25 mouse cellular contexts compared by ENCODE assay signal in the genomic region with DNA sequence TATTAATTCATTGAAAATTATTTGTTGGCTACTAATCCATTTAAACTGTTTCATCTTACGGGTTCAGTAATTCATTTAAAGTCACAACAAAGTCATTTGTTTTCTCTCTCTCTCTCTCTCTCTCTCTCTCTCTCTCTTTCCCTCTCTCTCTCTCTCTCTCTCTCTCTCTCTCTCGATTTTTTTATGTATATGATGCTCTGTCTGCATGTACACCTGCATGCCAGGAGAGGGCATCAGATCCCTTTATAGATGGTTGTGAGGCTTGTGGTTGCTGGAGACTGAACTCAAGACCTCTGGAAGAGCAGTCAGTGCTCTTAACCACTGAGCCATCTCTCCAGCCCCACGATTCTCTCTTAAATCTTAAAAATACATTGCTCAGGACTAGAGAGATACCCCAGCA. TPM values are rescaled to one million over a fixed set of nuclear protein-coding genes. Genes with fewer than 3 reads are reported as not detected.
A peak's percentile ranks its signal among the peaks of the same experiment; 100 is the strongest.
DNase-seq lines count a peak whose midpoint lies in the region; TF ChIP-seq lines count a peak whose summit lies in the region.
"Had no signal": no experiment of that assay in that cellular context is flagged by ENCODE, and none has a peak within 500 bp of the region (broad histone marks: within the 10 kb centered on the region; RNA-seq: fewer than 3 reads in every experiment).

No protein-coding gene starts in this region.

- H3K27ac ChIP-seq in heart, adult 2 months, result no peak overlapping the region
- H3K27ac ChIP-seq in embryonic facial prominence, embryonic 10.5 days (replicated peaks), result peak overlapping the region; percentile 48
- H3K27ac ChIP-seq in small intestine, adult 2 months (ENCODE audit: insufficient read depth, low read depth, low read length), result no peak overlapping the region
- H3K27ac ChIP-seq: forebrain, embryonic 13.5 days; hindbrain, embryonic 15.5 days had no signal

- H3K4me1 ChIP-seq in heart, adult 2 months (ENCODE audit: control insufficient read depth, insufficient read depth, low read length), result no peaks in the 10 kb centered on the region
- peaks cover 24% of the 10 kb centered on the region for H3K4me1 ChIP-seq in embryonic facial prominence, embryonic 10.5 days
- peaks cover 15% of the 10 kb centered on the region; the same call in 1 of the 2 replicates for H3K4me1 ChIP-seq in small intestine, adult 2 months (ENCODE audit: control insufficient read depth, insufficient read depth, insufficient read length, low read length)
- H3K4me1 ChIP-seq: forebrain, embryonic 13.5 days; heart, embryonic 12.5 days; hindbrain, embryonic 15.5 days; megakaryocyte, embryonic 14.5 days had no signal

- peak; percentile 37 for DNase-seq in heart, adult 11 months
- no peak for DNase-seq in heart, adult 2 months
- DNase-seq in thymus, postnatal 0 days (ENCODE audit: low spot score), result peak; percentile 10
- no peak for DNase-seq in thymus, adult 18-20 months
- DNase-seq in embryonic facial prominence, embryonic 10.5 days (ENCODE audit: low spot score), result no peak
- no peak for DNase-seq in layer of hippocampus, postnatal 10 days (ENCODE audit: low spot score in 2 of 2)
- no peak for DNase-seq in right cerebral cortex, postnatal 25 days
- DNase-seq: adrenal gland, postnatal 10 days; cerebellum, adult 2 months; gastrocnemius, postnatal 36 days; heart, postnatal 36 days; layer of hippocampus, postnatal 36 days; lung, postnatal 10 days; right cerebral cortex, adult 18-20 months had no signal

- no peak for TF ChIP-seq POLR2A in heart, adult 2 months (IDR thresholded peaks at IDR 0.05; ENCODE audit: insufficient read depth, low read depth, low read length)
- TF ChIP-seq POLR2A in small intestine, adult 2 months (IDR thresholded peaks at IDR 0.05; ENCODE audit: low read depth, low read length), result no peak

- WGBS in heart, adult 2 months, result 60% methylated on average over 3 of the region's 3 CpGs
- 65% methylated on average over 3 of the region's 3 CpGs for WGBS in embryonic facial prominence, embryonic 10.5 days
- 56% methylated on average over 3 of the region's 3 CpGs for WGBS in small intestine, adult 2 months

- TF ChIP-seq CTCF in heart, adult 2 months (IDR thresholded peaks at IDR 0.05), result no peak
- TF ChIP-seq CTCF in small intestine, adult 2 months (IDR thresholded peaks at IDR 0.05; ENCODE audit: extremely low read depth, insufficient read length, insufficient replicate concordance, low read depth, low read length), result peak; percentile 20; the same call in 1 of the 2 replicates

- no peaks in the 10 kb centered on the region for H3K27me3 ChIP-seq in heart, adult 2 months (ENCODE audit: control insufficient read depth, insufficient read depth, low read length)
- no peaks in the 10 kb centered on the region for H3K27me3 ChIP-seq in embryonic facial prominence, embryonic 10.5 days (replicated peaks; ENCODE audit: low read depth, poor library complexity, severe bottlenecking)
- H3K27me3 ChIP-seq in small intestine, adult 2 months (ENCODE audit: control insufficient read depth, insufficient read depth, low read length), result no peaks in the 10 kb centered on the region
- H3K27me3 ChIP-seq: forebrain, embryonic 13.5 days; heart, embryonic 12.5 days; hindbrain, embryonic 15.5 days; liver, embryonic 15.5 days had no signal

- H3K4me3 ChIP-seq in heart, adult 2 months, result no peak overlapping the region
- H3K4me3 ChIP-seq in embryonic facial prominence, embryonic 10.5 days, result no peak overlapping the region
- H3K4me3 ChIP-seq in small intestine, adult 2 months (ENCODE audit: low read depth, low read length), result no peak overlapping the region
- H3K4me3 ChIP-seq: forebrain, embryonic 13.5 days; heart, embryonic 12.5 days; hindbrain, embryonic 15.5 days; liver, embryonic 15.5 days; megakaryocyte, embryonic 14.5 days had no signal

- H3K9me3 ChIP-seq in embryonic facial prominence, embryonic 10.5 days, result no peaks in the 10 kb centered on the region
- H3K9me3 ChIP-seq: forebrain, embryonic 13.5 days; heart, embryonic 12.5 days; hindbrain, embryonic 15.5 days; liver, embryonic 15.5 days had no signal

- no peak for TF ChIP-seq EP300 in heart, adult 2 months (IDR thresholded peaks at IDR 0.05; ENCODE audit: insufficient read depth, low read depth, low read length)

- H3K79me2 ChIP-seq in heart, adult 2 months (replicated peaks; ENCODE audit: control insufficient read depth, insufficient read depth, low read length), result no peaks in the 10 kb centered on the region

- intact Hi-C loops in heart, adult 2 months (cut with DNase I), result no loop called here

- no peaks in the 10 kb centered on the region for H3K36me3 ChIP-seq in heart, adult 2 months (ENCODE audit: control insufficient read depth, insufficient read depth, low read length)
- no peaks in the 10 kb centered on the region for H3K36me3 ChIP-seq in embryonic facial prominence, embryonic 10.5 days (replicated peaks)
- H3K36me3 ChIP-seq in small intestine, adult 2 months (ENCODE audit: control insufficient read depth, insufficient read depth, low read length), result no peaks in the 10 kb centered on the region
- H3K36me3 ChIP-seq: heart, embryonic 12.5 days; hindbrain, embryonic 15.5 days; liver, embryonic 15.5 days had no signal

- no peak overlapping the region for H3K9ac ChIP-seq in heart, adult 2 months (ENCODE audit: low read depth, low read length)
- H3K9ac ChIP-seq: forebrain, embryonic 13.5 days; heart, embryonic 12.5 days; hindbrain, embryonic 15.5 days; liver, embryonic 15.5 days had no signal

RNA-seq across cellular contexts. Expression of a gene that starts 36.3 kb away (rescaled TPM):
- total RNA-seq in heart, adult 2 months (2021), result not detected
- not detected in 2 replicates for polyA plus RNA-seq in heart, adult 2 months (2012; rRNA removed)
- polyA plus RNA-seq in thymus, postnatal 0 days (2015; fragmentation: Nextera tagmentation; extraction: Ambion mirVana), result 0.16 and 0.22 TPM in 2 replicates
- polyA plus RNA-seq in embryonic facial prominence, embryonic 10.5 days (2016; fragmentation: Nextera tagmentation; extraction: Ambion mirVana), result not detected in 2 replicates
- 25.6 and 46.2 TPM in 2 replicates for polyA plus RNA-seq in small intestine, adult 2 months (2012; rRNA removed)
- total RNA-seq in layer of hippocampus, postnatal 10 days (2021), result not detected
- total RNA-seq: gastrocnemius, postnatal 36 days; heart, postnatal 36 days; layer of hippocampus, postnatal 36 days; left cerebral cortex, postnatal 25 days had no signal
- polyA plus RNA-seq: cerebellum, adult 2 months; cortical plate, adult 2 months; forebrain, embryonic 13.5 days; heart, embryonic 12.5 days; hindbrain, embryonic 15.5 days; kidney, embryonic 14.5 days; midbrain, embryonic 16.5 days; stomach, embryonic 16.5 days had no signal

RNA-seq across cellular contexts. Expression of a gene that starts 43.8 kb away (rescaled TPM):
- total RNA-seq in heart, adult 2 months (2021), result 1 to 10 TPM; 1.7 TPM
- 1.2 and 2.0 TPM in 2 replicates for polyA plus RNA-seq in heart, adult 2 months (2012; rRNA removed)
- polyA plus RNA-seq in thymus, postnatal 0 days (2015; fragmentation: Nextera tagmentation; extraction: Ambion mirVana), result 89.6 and 98.8 TPM in 2 replicates
- polyA plus RNA-seq in embryonic facial prominence, embryonic 10.5 days (2016; fragmentation: Nextera tagmentation; extraction: Ambion mirVana), result 106 and 111 TPM in 2 replicates
- 0.89 and 1.5 TPM in 2 replicates for polyA plus RNA-seq in small intestine, adult 2 months (2012; rRNA removed)
- 1 to 10 TPM; 8.0 to 9.7 TPM for total RNA-seq in layer of hippocampus, postnatal 10 days (2021)

Comparison
In these comparisons a context has a peak if more than half of its experiments do, and no peak if none do; other contexts are left out.
1. DNase-seq: peak in heart, adult 11 months (single experiment) and thymus, postnatal 0 days (single experiment); none in heart, adult 2 months (0 of 2), thymus, adult 18-20 months (0 of 2), embryonic facial prominence, embryonic 10.5 days (single experiment), layer of hippocampus, postnatal 10 days (0 of 2) and right cerebral cortex, postnatal 25 days (single experiment).
2. RNA of a gene that starts 36.3 kb away (polyA plus RNA-seq): 25.6 to 46.2 TPM in small intestine, adult 2 months; 0.16 to 0.22 TPM in thymus, postnatal 0 days, not detected in heart, adult 2 months and not detected in embryonic facial prominence, embryonic 10.5 days; every median in the first group is over 10 times any median in the second.
3. RNA of a gene that starts 43.8 kb away (polyA plus RNA-seq): 106 to 111 TPM in embryonic facial prominence, embryonic 10.5 days and 89.6 to 98.8 TPM in thymus, postnatal 0 days; 0.89 to 1.5 TPM in small intestine, adult 2 months and 1.2 to 2.0 TPM in heart, adult 2 months; every median in the first group is over 10 times any median in the second.